Mouse (Mus musculus) bone marrow, adult 2 months (tissue): ENCODE measurements around the gene Rrn3.

Experiments
- CTCF ChIP-seq: fragments of 200-500 bp; IDR thresholded peaks from 2 replicates; pipeline ENCODE4 v1.5.1; 2011; ENCODE audit warnings: low read length, control low read depth; ENCODE audit not compliant: control insufficient read depth, insufficient read depth
- POLR2A ChIP-seq: fragments of 200-500 bp; IDR thresholded peaks from 2 replicates; pipeline ENCODE4 v1.6.1; 2011; ENCODE audit warnings: low read depth, mild to moderate bottlenecking, control low read depth, low read length, borderline replicate concordance; ENCODE audit not compliant: control insufficient read depth

DNA sequence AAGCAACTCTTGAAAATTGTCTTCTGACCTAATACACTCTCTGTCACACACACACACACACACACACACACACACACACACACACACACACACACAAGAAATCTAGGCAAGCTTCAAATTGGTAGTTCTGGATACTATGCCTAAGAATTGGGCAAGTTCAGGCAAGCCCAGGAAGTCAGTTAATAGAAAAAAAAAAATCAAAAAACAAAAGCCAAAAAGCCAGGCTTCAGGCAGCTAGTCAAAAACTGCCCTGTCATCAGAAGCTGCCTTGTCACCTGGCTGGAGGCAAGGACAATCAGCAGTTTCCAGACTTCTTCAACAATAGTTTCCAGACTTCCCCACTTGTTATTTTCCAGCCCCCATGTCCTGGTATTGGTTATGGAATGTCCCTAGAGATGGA lies 14.1 kb upstream of the Rrn3 start:
- TF ChIP-seq CTCF, result no peak
- no peak for TF ChIP-seq POLR2A
